Mouse (Mus musculus): ENCODE results near the gene Atg4b. TPM values are rescaled to one million over a fixed set of nuclear protein-coding genes. Genes with fewer than 3 reads are reported as not detected.

Gene Atg4b
- total and polyA plus RNA-seq, 3 experiments, result 6.9 to 91.0 (median 78.9) TPM

DNA sequence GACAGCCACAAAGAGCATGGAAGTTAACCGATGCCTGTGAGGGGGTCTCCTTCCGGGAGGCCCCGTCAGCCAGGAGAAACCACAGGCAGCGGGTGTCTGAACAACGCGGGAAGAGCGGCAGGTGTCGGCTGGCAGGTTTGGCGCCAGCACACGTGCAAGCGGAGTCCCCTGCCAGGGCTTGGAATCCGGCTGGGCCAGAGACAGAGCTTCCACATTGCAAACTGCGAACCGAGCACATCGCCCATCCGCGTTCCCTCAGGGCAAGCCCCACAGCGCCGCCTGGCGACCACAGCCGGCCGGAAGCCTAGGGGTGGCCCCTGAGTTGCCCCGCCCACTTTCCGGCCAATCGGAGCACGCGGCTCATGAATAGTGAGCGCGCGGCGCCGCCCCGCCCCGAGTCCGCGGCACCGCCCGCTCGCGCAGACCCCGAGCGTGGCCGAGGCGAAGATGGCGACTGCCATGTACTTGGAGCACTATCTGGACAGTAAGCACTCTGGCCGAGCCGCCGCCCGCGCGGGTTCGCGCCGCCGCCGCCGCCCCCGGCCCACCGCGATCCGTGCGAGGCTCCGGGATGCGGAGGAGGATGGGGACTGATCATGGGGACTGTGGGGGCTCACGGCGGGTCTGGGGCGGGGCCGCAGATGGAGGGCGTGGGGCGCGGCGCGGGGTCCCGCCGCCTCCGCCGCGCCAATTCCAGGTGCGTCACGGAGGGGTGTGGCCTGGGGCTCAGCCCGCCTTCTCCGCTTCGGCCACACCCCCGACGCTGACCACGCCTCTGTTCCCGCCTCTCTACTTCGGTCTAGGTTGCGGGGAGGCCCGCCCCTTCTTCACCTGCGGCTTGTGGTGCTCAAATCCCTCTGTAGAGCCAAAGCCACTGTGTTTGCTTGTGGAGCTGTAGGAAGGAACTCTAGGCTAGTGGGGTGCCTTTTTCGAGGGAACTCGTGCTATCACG lies 52.5 kb downstream of the Atg4b start, which contains the start of gene Ing5:
TSS of gene Ing5 (plus strand) at position 410 of the 952 bp plus-strand sequence.
- Histone ChIP-seq H3K4me1 (ENCODE audit: insufficient read depth, low read depth, low read length) (peaks cover 63% of the 10 kb centered on the region), H3K36me3 (replicated peaks) (peaks cover 57% of the 10 kb centered on the region)

DNA sequence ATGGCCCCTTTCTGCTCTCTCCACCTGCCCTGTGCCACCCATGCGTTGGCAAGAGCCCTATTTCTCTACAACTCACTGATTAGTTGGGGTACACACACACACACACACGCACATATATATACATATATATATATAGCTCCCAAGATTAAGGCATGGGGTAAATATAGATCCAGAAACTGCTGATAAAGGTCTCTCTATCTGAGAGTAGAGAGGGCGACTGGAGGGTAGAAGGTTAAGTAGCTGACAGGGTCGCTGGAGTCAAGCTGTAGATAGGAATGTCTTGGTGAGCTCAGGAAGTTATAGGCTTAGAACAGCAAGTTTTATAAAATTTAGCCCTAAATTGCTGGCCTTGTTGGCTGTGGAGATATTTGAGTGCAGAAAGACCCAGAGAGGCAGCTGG lies 53.5 kb downstream of the Atg4b start:
- Histone ChIP-seq H3K9me3 (replicated peaks) (no peaks in the 10 kb centered on the region), H3K27me3 (ENCODE audit: insufficient read depth, low read length) (no peaks in the 10 kb centered on the region), H3K36me3 (replicated peaks) (peaks cover 57% of the 10 kb centered on the region), H3K4me1 (ENCODE audit: insufficient read depth, low read depth, low read length) (peaks cover 53% of the 10 kb centered on the region), H3K4me3 (ENCODE audit: low read depth, low read length) (peak overlapping the region; percentile 87)
- ATAC-seq (ENCODE audit: extremely low read depth, insufficient number of reproducible peaks, low FRiP score, poor library complexity, severe bottlenecking) (no peak), DNase-seq (ENCODE audit: low spot score) (no peak)
- TF ChIP-seq CTCF (IDR thresholded peaks at IDR 0.05; ENCODE audit: low read depth, low read length) (no peak), POLR2AphosphoS5 (IDR thresholded peaks at IDR 0.05; ENCODE audit: insufficient replicate concordance, low read depth, low read length) (no peak), GATA1 (IDR thresholded peaks at IDR 0.05; ENCODE audit: borderline replicate concordance, low read length) (no peak), TAL1 (conservative IDR thresholded peaks at IDR 0.05; ENCODE audit: low read depth, low read length) (no peak), GATA2 (IDR thresholded peaks at IDR 0.05; ENCODE audit: borderline replicate concordance, low read depth, low read length) (no peak)

More for the DNA sequence above, 52.5 kb downstream of the Atg4b start, which contains the start of gene Ing5:
- TF ChIP-seq CTCF (IDR thresholded peaks at IDR 0.05; ENCODE audit: low read depth, low read length), result peak; percentile 90
- no peak for TF ChIP-seq TAL1 (conservative IDR thresholded peaks at IDR 0.05; ENCODE audit: low read depth, low read length)
- Histone ChIP-seq H3K9me3 (replicated peaks) (no peaks in the 10 kb centered on the region), H3K27me3 (ENCODE audit: insufficient read depth, low read length) (no peaks in the 10 kb centered on the region), H3K4me3 (ENCODE audit: low read depth, low read length) (peak within 1 kb of the TSS; percentile 87)
- ATAC-seq (ENCODE audit: extremely low read depth, insufficient number of reproducible peaks, low FRiP score, poor library complexity, severe bottlenecking) (peak; percentile 48), DNase-seq (ENCODE audit: low spot score) (peak; percentile 98)

DNA sequence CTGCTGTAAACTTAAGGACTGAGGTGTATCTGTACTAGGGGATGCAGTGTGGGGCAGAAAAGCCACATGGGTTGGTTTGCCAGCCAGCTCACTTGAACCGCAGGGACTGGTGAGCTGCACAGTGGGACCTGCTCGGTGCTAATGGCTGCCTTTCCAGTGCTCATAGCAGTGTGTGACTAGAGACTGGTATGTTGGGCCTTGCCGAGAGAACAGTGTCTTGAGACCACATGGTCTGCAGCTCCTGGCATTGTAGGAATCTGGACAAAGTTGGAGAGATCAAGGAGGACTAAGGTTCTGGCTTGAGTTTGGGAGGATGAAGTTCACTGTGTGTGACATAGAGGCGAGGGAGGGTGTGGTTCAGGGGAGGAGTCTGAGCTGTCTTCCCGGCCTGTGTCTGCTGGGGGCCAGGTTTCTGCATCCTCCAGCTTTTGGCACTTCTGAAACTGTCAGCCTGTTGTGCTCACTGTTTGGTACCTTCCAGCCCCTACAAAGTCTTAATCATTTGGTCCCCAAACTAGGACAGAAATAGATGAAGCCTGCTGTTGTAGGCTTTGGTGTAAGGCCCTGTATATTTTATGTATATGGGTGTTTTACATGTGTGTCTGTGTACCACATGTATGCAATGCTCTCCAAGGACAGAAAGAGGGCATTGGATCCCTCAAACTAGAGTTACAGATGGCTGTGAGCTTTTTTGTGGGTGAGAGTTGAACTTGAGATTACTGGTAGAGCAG lies 54.1 kb downstream of the Atg4b start:
- peaks cover 51% of the 10 kb centered on the region for H3K4me1 ChIP-seq (ENCODE audit: insufficient read depth, low read depth, low read length)

DNA sequence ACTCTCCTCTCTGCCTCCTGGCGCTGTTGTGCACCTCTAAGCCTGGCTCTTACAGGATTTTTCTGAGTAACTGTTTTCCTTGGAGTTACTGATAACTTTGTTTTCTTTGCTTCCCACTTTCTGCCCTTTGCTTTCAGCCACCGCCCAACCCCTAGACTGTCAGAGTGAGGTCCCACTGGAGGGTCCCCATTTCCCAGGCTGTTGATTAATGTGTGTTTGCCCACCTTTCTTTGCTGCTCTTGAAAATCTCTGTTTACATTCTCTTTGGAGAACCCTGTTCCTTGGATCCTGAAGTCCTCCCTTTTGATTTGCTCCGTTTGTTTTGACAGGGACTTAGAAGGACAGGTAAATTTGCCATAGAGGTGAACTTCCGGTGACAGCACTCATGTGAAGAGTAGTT lies 57.6 kb downstream of the Atg4b start:
- Histone ChIP-seq H3K4me1 (ENCODE audit: insufficient read depth, low read depth, low read length) (peaks cover 36% of the 10 kb centered on the region), H3K9me3 (replicated peaks) (no peaks in the 10 kb centered on the region), H3K4me3 (ENCODE audit: low read depth, low read length) (no peak overlapping the region), H3K36me3 (replicated peaks) (peaks cover 87% of the 10 kb centered on the region), H3K27me3 (ENCODE audit: insufficient read depth, low read length) (no peaks in the 10 kb centered on the region)
- DNase-seq (ENCODE audit: low spot score) (no peak), ATAC-seq (ENCODE audit: extremely low read depth, insufficient number of reproducible peaks, low FRiP score, poor library complexity, severe bottlenecking) (no peak)
- no peak for TF ChIP-seq TAL1 (conservative IDR thresholded peaks at IDR 0.05; ENCODE audit: low read depth, low read length)
- no peak for TF ChIP-seq GATA2 (IDR thresholded peaks at IDR 0.05; ENCODE audit: borderline replicate concordance, low read depth, low read length)
- no peak for TF ChIP-seq POLR2AphosphoS5 (IDR thresholded peaks at IDR 0.05; ENCODE audit: insufficient replicate concordance, low read depth, low read length)

More for the DNA sequence above, 54.1 kb downstream of the Atg4b start:
- Histone ChIP-seq H3K4me3 (ENCODE audit: low read depth, low read length) (peak overlapping the region; percentile 63; the same call in 1 of the 2 replicates), H3K36me3 (replicated peaks) (peaks cover 58% of the 10 kb centered on the region), H3K27me3 (ENCODE audit: insufficient read depth, low read length) (no peaks in the 10 kb centered on the region), H3K9me3 (replicated peaks) (no peaks in the 10 kb centered on the region)
- DNase-seq (ENCODE audit: low spot score) (peak; percentile 67), ATAC-seq (ENCODE audit: extremely low read depth, insufficient number of reproducible peaks, low FRiP score, poor library complexity, severe bottlenecking) (0 out of 2 replicates have a peak, but pooled peaks have one; percentile 17)
- TF ChIP-seq GATA2 (IDR thresholded peaks at IDR 0.05; ENCODE audit: borderline replicate concordance, low read depth, low read length) (no peak), TAL1 (conservative IDR thresholded peaks at IDR 0.05; ENCODE audit: low read depth, low read length) (no peak), CTCF (IDR thresholded peaks at IDR 0.05; ENCODE audit: low read depth, low read length) (no peak), GATA1 (IDR thresholded peaks at IDR 0.05; ENCODE audit: borderline replicate concordance, low read length) (no peak)

DNA sequence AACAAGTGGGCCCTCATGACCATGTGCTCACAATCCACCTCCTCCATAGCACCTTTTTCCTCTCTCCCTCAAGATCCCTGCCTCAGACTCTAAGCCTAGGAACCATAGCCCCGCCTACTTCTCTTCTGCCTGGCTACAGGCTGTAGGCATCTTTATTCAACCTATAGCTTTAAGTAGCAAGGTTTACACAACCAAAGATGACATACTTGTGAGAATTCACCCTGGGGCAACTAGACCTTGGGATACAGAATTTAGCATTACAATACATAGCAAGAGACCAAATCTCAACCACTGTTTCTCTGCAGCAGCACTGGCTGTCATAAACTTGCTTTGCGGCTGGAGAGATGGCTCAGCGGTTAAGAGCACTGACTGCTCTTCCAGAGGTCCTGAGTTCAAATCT lies 58.7 kb downstream of the Atg4b start:
- peaks cover 95% of the 10 kb centered on the region for H3K36me3 ChIP-seq (replicated peaks)
- no peaks in the 10 kb centered on the region for H3K9me3 ChIP-seq (replicated peaks)
- DNase-seq (ENCODE audit: low spot score) (no peak), ATAC-seq (ENCODE audit: extremely low read depth, insufficient number of reproducible peaks, low FRiP score, poor library complexity, severe bottlenecking) (no peak)
- H3K27me3 ChIP-seq (ENCODE audit: insufficient read depth, low read length), result no peaks in the 10 kb centered on the region
- peaks cover 28% of the 10 kb centered on the region for H3K4me1 ChIP-seq (ENCODE audit: insufficient read depth, low read depth, low read length)
- no peak overlapping the region for H3K4me3 ChIP-seq (ENCODE audit: low read depth, low read length)
- TF ChIP-seq POLR2AphosphoS5 (IDR thresholded peaks at IDR 0.05; ENCODE audit: insufficient replicate concordance, low read depth, low read length) (no peak), CTCF (IDR thresholded peaks at IDR 0.05; ENCODE audit: low read depth, low read length) (no peak), TAL1 (conservative IDR thresholded peaks at IDR 0.05; ENCODE audit: low read depth, low read length) (no peak), GATA2 (IDR thresholded peaks at IDR 0.05; ENCODE audit: borderline replicate concordance, low read depth, low read length) (no peak), GATA1 (IDR thresholded peaks at IDR 0.05; ENCODE audit: borderline replicate concordance, low read length) (no peak)

DNA sequence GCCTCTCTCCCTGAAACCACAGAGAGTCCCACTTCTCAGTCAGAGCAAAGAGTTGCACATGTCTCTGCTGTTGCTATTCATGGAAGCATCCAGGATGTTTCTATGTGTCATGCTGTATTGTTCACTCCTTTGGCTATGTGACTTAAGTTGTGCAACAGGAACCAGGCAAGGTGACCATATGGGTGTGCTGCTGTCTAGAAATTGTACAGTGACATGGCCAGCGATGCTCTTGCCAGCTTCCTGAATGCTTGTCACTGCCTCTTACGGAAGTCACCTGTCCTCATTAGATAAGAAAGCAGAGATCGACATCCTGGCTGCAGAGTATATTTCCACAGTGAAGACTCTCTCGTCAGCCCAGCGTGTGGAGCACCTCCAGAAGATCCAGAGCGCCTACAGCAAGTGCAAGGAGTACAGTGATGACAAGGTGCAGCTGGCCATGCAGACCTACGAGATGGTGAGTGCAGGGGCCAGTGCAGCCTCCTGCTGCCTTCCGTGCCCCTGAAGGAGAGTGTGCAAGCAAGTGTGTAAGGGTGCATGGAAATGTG lies 60.3 kb downstream of the Atg4b start:
- H3K4me1 ChIP-seq (ENCODE audit: insufficient read depth, low read depth, low read length), result peaks cover 15% of the 10 kb centered on the region
- no peaks in the 10 kb centered on the region for H3K27me3 ChIP-seq (ENCODE audit: insufficient read depth, low read length)
- TF ChIP-seq GATA2 (IDR thresholded peaks at IDR 0.05; ENCODE audit: borderline replicate concordance, low read depth, low read length), result no peak
- TF ChIP-seq GATA1 (IDR thresholded peaks at IDR 0.05; ENCODE audit: borderline replicate concordance, low read length), result no peak
- TF ChIP-seq POLR2AphosphoS5 (IDR thresholded peaks at IDR 0.05; ENCODE audit: insufficient replicate concordance, low read depth, low read length), result no peak
- TF ChIP-seq TAL1 (conservative IDR thresholded peaks at IDR 0.05; ENCODE audit: low read depth, low read length), result no peak
- no peak overlapping the region for H3K4me3 ChIP-seq (ENCODE audit: low read depth, low read length)
- DNase-seq (ENCODE audit: low spot score) (no peak), ATAC-seq (ENCODE audit: extremely low read depth, insufficient number of reproducible peaks, low FRiP score, poor library complexity, severe bottlenecking) (no peak)
- peaks cover 95% of the 10 kb centered on the region for H3K36me3 ChIP-seq (replicated peaks)
- H3K9me3 ChIP-seq (replicated peaks), result no peaks in the 10 kb centered on the region

Data from G1E (cell line).